Mouse (Mus musculus) hindbrain, postnatal 0 days (tissue): ENCODE results near the gene Ldlrad3. TPM values are rescaled to one million over a fixed set of nuclear protein-coding genes. Genes with fewer than 3 reads are reported as not detected.

Experiments
- ATAC-seq: fragments of 200-750 bp; cut with Nextera tagmentation; 2 replicates; pipeline ENCODE4 v1.8.0; 2017; ENCODE audit warnings: mild to moderate bottlenecking, moderate TSS enrichment, moderate library complexity
- DNase-seq: peaks from one replicate; pipeline ENCODE4 v3.0.0-alpha.2; 2015; ENCODE audit warnings: low spot score
- H3K27ac ChIP-seq: fragments of 300-500 bp; sonication (generic); 2 replicates; pipeline ENCODE4 v1.5.1; 2014; ENCODE audit warnings: mild to moderate bottlenecking
- H3K27me3 ChIP-seq: fragments of 300-500 bp; sonication (generic); 2 replicates; pipeline ENCODE4 v1.6.1; 2014; ENCODE audit warnings: low read length, mixed read lengths; ENCODE audit not compliant: insufficient read depth
- H3K36me3 ChIP-seq: fragments of 300-500 bp; sonication (generic); 2 replicates; pipeline ENCODE4 v1.6.1; 2014; ENCODE audit warnings: low read length, mixed read lengths; ENCODE audit not compliant: insufficient read depth
- H3K4me1 ChIP-seq: fragments of 300-500 bp; sonication (generic); 2 replicates; pipeline ENCODE4 v1.6.1; 2014; ENCODE audit warnings: antibody characterized with exemption, low read length, mixed read lengths; ENCODE audit not compliant: insufficient read depth
- H3K4me2 ChIP-seq: fragments of 300-500 bp; sonication (generic); 2 replicates; pipeline ENCODE4 v1.6.1; 2014; ENCODE audit warnings: low read depth, mild to moderate bottlenecking, low read length, moderate library complexity, mixed read lengths
- H3K4me3 ChIP-seq: fragments of 300-500 bp; sonication (generic); 2 replicates; pipeline ENCODE4 v1.5.1; 2014; ENCODE audit warnings: low read length
- H3K9ac ChIP-seq: fragments of 300-500 bp; sonication (generic); replicated peaks from 2 replicates; pipeline ENCODE4 v1.6.1; 2014; ENCODE audit warnings: mild to moderate bottlenecking, low read length, moderate library complexity, mixed read lengths
- H3K9me3 ChIP-seq: fragments of 300-500 bp; sonication (generic); 2 replicates; pipeline ENCODE4 v1.6.1; 2016; ENCODE audit warnings: low read length, mixed read lengths
- CTCF ChIP-seq: IDR thresholded peaks from 2 replicates; pipeline ENCODE4 v1.5.1; 2016; ENCODE audit warnings: antibody characterized with exemption, control low read depth, low read depth
- WGBS: fragments of 180-500 bp; shearing (Covaris S2); extraction: QIAGEN DNeasy Blood & Tissue Kit; methylation state at CpG from one replicate; pipeline ENCODE4 v1.1.7; 2014; 5-methylcytosine and 5-hydroxymethylcytosine counted together
- polyA plus RNA-seq: library from polyadenylated mRNA; unstranded; fragments of >200 nt; fragmentation: Nextera tagmentation; extraction: Ambion mirVana; gene quantifications from 2 replicates; pipeline ENCODE4 v1.2.1, GENCODE M21; 2015
- total RNA-seq: library from RNA; depleted of rRNA; stranded (reverse); fragments of >200 nt; gene quantifications from 2 replicates; pipeline ENCODE4 v1.2.3, GENCODE M21; 2014

The Ldlrad3 gene
- total and polyA plus RNA-seq, 2 experiments from 2014 or later, result 21.6 to 32.4 TPM

- no peaks in the 10 kb centered on the region for H3K36me3 ChIP-seq
- 47% methylated on average over 3 of the region's 3 CpGs for WGBS
- peaks cover 5% of the 10 kb centered on the region for H3K4me1 ChIP-seq
- no peak overlapping the region for H3K9ac ChIP-seq
- H3K9me3 ChIP-seq, result no peaks in the 10 kb centered on the region
- TF ChIP-seq CTCF, result no peak
- DNase-seq (no peak), ATAC-seq (no peak)
- no peak overlapping the region for H3K4me3 ChIP-seq
- H3K27me3 ChIP-seq, result no peaks in the 10 kb centered on the region
- H3K27ac ChIP-seq, result no peak overlapping the region
- H3K4me2 ChIP-seq, result no peak overlapping the region
These were observed 261.0 kb downstream of the Ldlrad3 start for GRCm38 (mm10) chr2:101925183-101925582.

- no peak for DNase-seq
- 88% methylated on average over 4 of the region's 4 CpGs for WGBS
- Histone ChIP-seq H3K9ac (no peak overlapping the region), H3K4me1 (peaks cover 8% of the 10 kb centered on the region), H3K4me2 (no peak overlapping the region), H3K27ac (no peak overlapping the region), H3K27me3 (no peaks in the 10 kb centered on the region), H3K36me3 (no peaks in the 10 kb centered on the region), H3K4me3 (no peak overlapping the region), H3K9me3 (no peaks in the 10 kb centered on the region)
- TF ChIP-seq CTCF, result no peak
- ATAC-seq, result no peak
These were observed 263.0 kb downstream of the Ldlrad3 start for GRCm38 (mm10) chr2:101923181-101923580.

GRCm38 (mm10) chr2:101922302-101922701, 263.9 kb downstream of the Ldlrad3 start:
- 98% methylated on average over 4 of the region's 4 CpGs for WGBS
- peaks cover 8% of the 10 kb centered on the region for H3K4me1 ChIP-seq
- no peak overlapping the region for H3K9ac ChIP-seq
- H3K36me3 ChIP-seq, result no peaks in the 10 kb centered on the region
- no peak for TF ChIP-seq CTCF
- H3K9me3 ChIP-seq, result no peaks in the 10 kb centered on the region
- no peaks in the 10 kb centered on the region for H3K27me3 ChIP-seq
- ATAC-seq, result no peak
- no peak for DNase-seq
- H3K4me3 ChIP-seq, result no peak overlapping the region
- no peak overlapping the region for H3K27ac ChIP-seq
- no peak overlapping the region for H3K4me2 ChIP-seq

- TF ChIP-seq CTCF, result peak; percentile 27
- WGBS, result 21% methylated on average over 2 of the region's 2 CpGs
- H3K4me2 ChIP-seq, result no peak overlapping the region
- H3K27ac ChIP-seq, result peak overlapping the region; percentile 11; the same call in 1 of the 2 replicates
- DNase-seq (peak; percentile 36), ATAC-seq (peak; percentile 51; the same call in 1 of the 2 replicates)
- no peak overlapping the region for H3K4me3 ChIP-seq
- no peaks in the 10 kb centered on the region for H3K27me3 ChIP-seq
- H3K4me1 ChIP-seq, result peaks cover 8% of the 10 kb centered on the region
- no peaks in the 10 kb centered on the region for H3K9me3 ChIP-seq
- no peak overlapping the region for H3K9ac ChIP-seq
- H3K36me3 ChIP-seq, result no peaks in the 10 kb centered on the region
These were observed 266.0 kb downstream of the Ldlrad3 start for GRCm38 (mm10) chr2:101920136-101920554.

GRCm38 (mm10) chr2:101918518-101918917, 267.7 kb downstream of the Ldlrad3 start:
- no peaks in the 10 kb centered on the region for H3K36me3 ChIP-seq
- ATAC-seq (peak; percentile 24; the same call in 1 of the 2 replicates), DNase-seq (no peak)
- no peak overlapping the region for H3K4me2 ChIP-seq
- H3K27me3 ChIP-seq, result no peaks in the 10 kb centered on the region
- 59% methylated on average over 7 of the region's 7 CpGs for WGBS
- peaks cover 8% of the 10 kb centered on the region for H3K4me1 ChIP-seq
- H3K4me3 ChIP-seq, result no peak overlapping the region
- no peak overlapping the region for H3K27ac ChIP-seq
- H3K9me3 ChIP-seq, result no peaks in the 10 kb centered on the region
- H3K9ac ChIP-seq, result 0 out of 2 replicates have a peak overlapping the region, but pooled peaks have one; percentile 5
- no peak for TF ChIP-seq CTCF

- WGBS, result 73% methylated on average over 15 of the region's 15 CpGs
- no peak overlapping the region for H3K27ac ChIP-seq
- H3K27me3 ChIP-seq, result no peaks in the 10 kb centered on the region
- ATAC-seq (no peak), DNase-seq (no peak)
- no peaks in the 10 kb centered on the region for H3K36me3 ChIP-seq
- H3K9ac ChIP-seq, result no peak overlapping the region
- TF ChIP-seq CTCF, result no peak
- H3K4me3 ChIP-seq, result no peak overlapping the region
- peaks cover 6% of the 10 kb centered on the region; the same call in 1 of the 2 replicates for H3K4me1 ChIP-seq
- H3K4me2 ChIP-seq, result no peak overlapping the region
- no peaks in the 10 kb centered on the region for H3K9me3 ChIP-seq
These were observed 276.7 kb downstream of the Ldlrad3 start for GRCm38 (mm10) chr2:101909326-101910080.

GRCm38 (mm10) chr2:101908773-101909172, 277.4 kb downstream of the Ldlrad3 start:
- Histone ChIP-seq H3K4me3 (no peak overlapping the region), H3K27ac (no peak overlapping the region), H3K27me3 (no peaks in the 10 kb centered on the region), H3K36me3 (no peaks in the 10 kb centered on the region), H3K4me2 (no peak overlapping the region), H3K9me3 (no peaks in the 10 kb centered on the region), H3K9ac (no peak overlapping the region), H3K4me1 (peaks cover 6% of the 10 kb centered on the region; the same call in 1 of the 2 replicates)
- ATAC-seq, result no peak
- 71% methylated on average over 13 of the region's 13 CpGs for WGBS
- DNase-seq, result no peak
- no peak for TF ChIP-seq CTCF
